16 mouse cellular contexts compared by ENCODE assay signal in genomic region chr6:25768238-25768637, GRCm38 (mm10). TPM values are rescaled to one million over a fixed set of nuclear protein-coding genes. Genes with fewer than 3 reads are reported as not detected.
DNase-seq lines count a peak whose midpoint lies in the region; ATAC-seq and TF ChIP-seq lines count a peak whose summit lies in the region.
"Had no signal": no experiment of that assay in that cellular context is flagged by ENCODE, and none has a peak within 500 bp of the region (broad histone marks: within the 10 kb centered on the region; RNA-seq: fewer than 3 reads in every experiment).

No protein-coding gene starts in this region.

- no peak overlapping the region for H3K9ac ChIP-seq in kidney, embryonic 15.5 days
- H3K9ac ChIP-seq: embryonic facial prominence, embryonic 12.5 days; forebrain, embryonic 13.5 days; forebrain, embryonic 15.5 days had no signal

- no peak overlapping the region for H3K27ac ChIP-seq in kidney, adult 2 months (ENCODE audit: insufficient read depth, low read depth, low read length)
- no peak overlapping the region for H3K27ac ChIP-seq in kidney, embryonic 15.5 days
- H3K27ac ChIP-seq: embryonic facial prominence, embryonic 10.5 days; embryonic facial prominence, embryonic 12.5 days; forebrain, embryonic 13.5 days; forebrain, embryonic 15.5 days had no signal

- peak; percentile 30 for DNase-seq in kidney, adult 2 months
- DNase-seq in kidney, postnatal 36 days: peak; percentile 4 to 7
- no peak for DNase-seq in kidney, adult 11 months
- peak; percentile 12 for DNase-seq in yolk sac, embryonic 10.5 days (ENCODE audit: low spot score)
- DNase-seq in adrenal gland, adult 2 months: no peak
- DNase-seq: adrenal gland, adult 8-10 months; adrenal gland, postnatal 14 days; adrenal gland, postnatal 36 days; cerebellum, adult 11-12 months; cerebellum, adult 2 months; cerebellum, postnatal 25 days had no signal

- H3K4me2 ChIP-seq in kidney, embryonic 15.5 days: no peak overlapping the region
- H3K4me2 ChIP-seq: embryonic facial prominence, embryonic 12.5 days; forebrain, embryonic 13.5 days; forebrain, embryonic 15.5 days had no signal

- no peak for TF ChIP-seq CTCF in kidney, adult 2 months (conservative IDR thresholded peaks at IDR 0.05; ENCODE audit: insufficient read depth, insufficient read length, low read depth, low read length)

- 63% methylated on average over 3 of the region's 3 CpGs for WGBS in kidney, adult 2 months
- 82% methylated on average over 3 of the region's 3 CpGs for WGBS in kidney, embryonic 15.5 days

- no peak for TF ChIP-seq POLR2A in kidney, adult 2 months (IDR thresholded peaks at IDR 0.05; ENCODE audit: low read depth, low read length)

- no peak overlapping the region for H3K4me3 ChIP-seq in kidney, adult 2 months (ENCODE audit: insufficient read depth, low read depth, low read length)
- H3K4me3 ChIP-seq in kidney, embryonic 15.5 days (replicated peaks): no peak overlapping the region
- H3K4me3 ChIP-seq: embryonic facial prominence, embryonic 10.5 days; embryonic facial prominence, embryonic 12.5 days; forebrain, embryonic 13.5 days; forebrain, embryonic 15.5 days had no signal

- no peaks in the 10 kb centered on the region; the same call in 1 of the 2 replicates for H3K36me3 ChIP-seq in kidney, adult 2 months (ENCODE audit: control insufficient read depth, insufficient read depth, low read length)
- H3K36me3 ChIP-seq in kidney, embryonic 15.5 days: peaks cover 54% of the 10 kb centered on the region

- no peaks in the 10 kb centered on the region for H3K9me3 ChIP-seq in kidney, embryonic 15.5 days (replicated peaks)
- H3K9me3 ChIP-seq: embryonic facial prominence, embryonic 10.5 days; embryonic facial prominence, embryonic 12.5 days; forebrain, embryonic 13.5 days; forebrain, embryonic 15.5 days had no signal

- no peaks in the 10 kb centered on the region for H3K4me1 ChIP-seq in kidney, adult 2 months (ENCODE audit: control insufficient read depth, insufficient read depth, low read length)
- H3K4me1 ChIP-seq in kidney, embryonic 15.5 days: no peaks in the 10 kb centered on the region
- H3K4me1 ChIP-seq: embryonic facial prominence, embryonic 10.5 days; embryonic facial prominence, embryonic 12.5 days; forebrain, embryonic 13.5 days had no signal

- ATAC-seq in kidney, embryonic 15.5 days (replicated peaks; ENCODE audit: low FRiP score): no peak

- no peaks in the 10 kb centered on the region for H3K27me3 ChIP-seq in kidney, adult 2 months (replicated peaks; ENCODE audit: control insufficient read depth, insufficient read depth, low read length)
- H3K27me3 ChIP-seq in kidney, embryonic 15.5 days: no peaks in the 10 kb centered on the region
- H3K27me3 ChIP-seq: embryonic facial prominence, embryonic 12.5 days; forebrain, embryonic 13.5 days; forebrain, embryonic 15.5 days had no signal

RNA-seq across cellular contexts. Expression of gene Pot1a, which starts 40.8 kb away (rescaled TPM):
- polyA plus RNA-seq in kidney, adult 2 months (2012; rRNA removed): 4.1 and 4.8 TPM in 2 replicates
- polyA plus RNA-seq in kidney, embryonic 15.5 days (2015; fragmentation: Nextera tagmentation; extraction: Ambion mirVana): 29.3 and 34.0 TPM in 2 replicates
- total RNA-seq in adrenal gland, adult 2 months (2021): 10 to 100 TPM in 1 of 2 experiments, 1 to 10 TPM in 1; 7.1 to 14.3 TPM
- 1.3 and 1.5 TPM in 2 replicates for polyA plus RNA-seq in adrenal gland, adult 2 months (2012; rRNA removed)

Comparison
In these comparisons a context has a peak if more than half of its experiments do, and no peak if none do; other contexts are left out.
1. DNase-seq: peak in kidney, adult 2 months (single experiment), kidney, postnatal 36 days (2 of 2) and yolk sac, embryonic 10.5 days (single experiment); none in kidney, adult 11 months (single experiment) and adrenal gland, adult 2 months (single experiment).